Mouse (Mus musculus) stomach, postnatal 0 days (tissue): ENCODE results near the gene Myl10. TPM values are rescaled to one million over a fixed set of nuclear protein-coding genes. Genes with fewer than 3 reads are reported as not detected.
A peak's percentile ranks its signal among the peaks of the same experiment; 100 is the strongest.
"Not testable (repeated sequence)": the region's sequence is repeated elsewhere in the genome, so short reads cannot be mapped to it uniquely, and the experiment has no call there.

ENCODE experiments used
- ATAC-seq: fragments of 200-750 bp; cut with Nextera tagmentation; 2 replicates; pipeline ENCODE4 v1.8.0; 2017; ENCODE audit not compliant: low FRiP score, low TSS enrichment
- DNase-seq: peaks from one replicate; pipeline ENCODE4 v3.0.0-alpha.2; 2016; ENCODE audit warnings: low spot score
- H3K27ac ChIP-seq: fragments of 300-500 bp; sonication (generic); replicated peaks from 2 replicates; pipeline ENCODE4 v1.5.1; 2014; ENCODE audit warnings: mild to moderate bottlenecking, control low read depth
- H3K27me3 ChIP-seq: fragments of 300-500 bp; sonication (generic); 2 replicates; pipeline ENCODE4 v1.6.1; 2014; ENCODE audit warnings: low read length; ENCODE audit not compliant: control insufficient read depth, insufficient read depth
- H3K36me3 ChIP-seq: fragments of 300-500 bp; sonication (generic); 2 replicates; pipeline ENCODE4 v1.6.1; 2014; ENCODE audit warnings: low read length, mixed read lengths; ENCODE audit not compliant: control insufficient read depth, insufficient read depth
- H3K4me1 ChIP-seq: fragments of 300-500 bp; sonication (generic); replicated peaks from 2 replicates; pipeline ENCODE4 v1.6.1; 2014; ENCODE audit warnings: antibody characterized with exemption; ENCODE audit not compliant: control insufficient read depth, insufficient read depth
- H3K4me2 ChIP-seq: fragments of 300-500 bp; sonication (generic); replicated peaks from 2 replicates; pipeline ENCODE4 v1.6.1; 2014; ENCODE audit warnings: low read depth, mild to moderate bottlenecking, control low read depth, moderate library complexity
- H3K4me3 ChIP-seq: fragments of 300-500 bp; sonication (generic); 2 replicates; pipeline ENCODE4 v1.5.1; 2014; ENCODE audit warnings: low read depth, low read length, control low read depth
- H3K9ac ChIP-seq: fragments of 300-500 bp; sonication (generic); 2 replicates; pipeline ENCODE4 v1.6.1; 2014; ENCODE audit warnings: mild to moderate bottlenecking, low read length, control low read depth, mixed read lengths
- H3K9me3 ChIP-seq: fragments of 300-500 bp; sonication (generic); 2 replicates; pipeline ENCODE4 v1.6.1; 2016; ENCODE audit warnings: low read length; ENCODE audit not compliant: control insufficient read depth
- CTCF ChIP-seq: IDR thresholded peaks from 2 replicates; pipeline ENCODE4 v1.5.1; 2016; ENCODE audit warnings: antibody characterized with exemption, low read depth, mild to moderate bottlenecking, moderate library complexity
- EP300 ChIP-seq: optimal IDR thresholded peaks from 2 replicates; pipeline ENCODE3; 2016; ENCODE audit warnings: antibody characterized with exemption
- whole genome bisulfite sequencing: fragments of 180-500 bp; shearing (Covaris S2); extraction: QIAGEN DNeasy Blood & Tissue Kit; methylation state at CpG from one replicate; pipeline ENCODE4 v1.1.7; 2014; 5-methylcytosine and 5-hydroxymethylcytosine counted together
- polyA plus RNA-seq: library from polyadenylated mRNA; unstranded; fragments of >200 nt; fragmentation: Nextera tagmentation; extraction: Ambion mirVana; gene quantifications from 2 replicates; pipeline ENCODE4 v1.2.1, GENCODE M21; 2015

Gene Myl10
- not detected in 2 replicates for polyA plus RNA-seq

DNA sequence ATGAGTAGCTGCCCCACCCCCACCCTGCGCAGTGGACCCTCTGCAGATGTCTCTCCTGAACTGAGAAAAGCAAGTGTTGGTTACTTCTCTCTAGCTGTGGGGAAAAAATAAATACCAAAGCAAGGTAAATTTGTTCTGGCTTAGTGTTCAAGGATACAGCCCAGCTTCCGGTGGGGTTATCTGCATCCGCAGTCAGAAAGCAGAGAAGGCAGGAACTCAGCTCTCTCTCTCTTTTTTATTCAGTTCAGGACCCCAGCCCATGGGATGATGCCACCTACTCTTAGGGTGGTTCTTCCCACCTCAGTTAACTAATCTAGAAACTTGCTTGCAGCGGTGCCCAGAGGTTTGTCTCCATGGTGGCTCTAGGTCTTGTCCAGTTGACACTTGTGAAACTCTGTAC is at the start of gene Myl10:
Gene Myl10, plus strand, starts transcription at position 363 of the 400 bp plus-strand sequence.
- Histone ChIP-seq H3K36me3 (no peaks in the 10 kb centered on the region), H3K4me2 (no peak within 1 kb of the TSS), H3K4me3 (no peak within 1 kb of the TSS), H3K9me3 (no peaks in the 10 kb centered on the region), H3K27me3 (no peaks in the 10 kb centered on the region), H3K27ac (no peak within 1 kb of the TSS), H3K9ac (no peak within 1 kb of the TSS), H3K4me1 (no peaks in the 10 kb centered on the region)
- TF ChIP-seq EP300 (no peak), CTCF (no peak)
- WGBS, result 77% methylated on average over 4 of the region's 4 CpGs
- DNase-seq (no peak), ATAC-seq (no peak)

DNA sequence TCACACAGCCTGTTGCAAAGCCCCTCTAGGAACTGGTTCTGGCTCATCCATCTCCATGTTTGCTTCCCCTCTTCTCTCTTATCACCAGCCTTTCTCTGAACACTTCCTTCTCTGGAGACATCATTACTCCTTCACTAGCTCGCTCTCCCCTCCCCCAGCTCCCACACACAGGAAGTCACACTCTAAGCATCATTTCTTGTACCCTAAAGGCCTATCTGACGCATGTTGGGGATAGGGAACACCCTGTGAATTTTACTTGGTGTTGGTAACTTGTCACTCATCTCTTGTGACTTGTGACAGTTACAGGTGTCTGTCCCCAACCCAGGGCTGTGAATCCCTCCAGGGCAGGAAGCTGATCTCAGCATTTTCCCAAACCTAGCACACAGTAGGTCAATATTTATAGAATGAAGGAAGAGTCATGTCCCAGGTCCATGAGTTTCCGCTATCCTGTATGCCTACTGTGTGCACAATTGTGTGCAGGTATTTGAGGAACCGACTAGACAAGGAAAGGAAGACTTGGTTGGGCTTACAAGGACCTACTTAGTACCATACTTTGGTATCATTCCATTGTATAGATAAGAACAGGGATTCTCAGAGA is 46.1 kb upstream of the Myl10 start:
- 87% methylated on average over 4 of the region's 4 CpGs for WGBS
- Histone ChIP-seq H3K9ac (no peak overlapping the region), H3K4me1 (no peaks in the 10 kb centered on the region), H3K4me2 (no peak overlapping the region), H3K9me3 (no peaks in the 10 kb centered on the region), H3K36me3 (no peaks in the 10 kb centered on the region), H3K27me3 (no peaks in the 10 kb centered on the region), H3K4me3 (no peak overlapping the region), H3K27ac (no peak overlapping the region)
- no peak for DNase-seq
- no peak for ATAC-seq
- no peak for TF ChIP-seq EP300
- no peak for TF ChIP-seq CTCF

DNA sequence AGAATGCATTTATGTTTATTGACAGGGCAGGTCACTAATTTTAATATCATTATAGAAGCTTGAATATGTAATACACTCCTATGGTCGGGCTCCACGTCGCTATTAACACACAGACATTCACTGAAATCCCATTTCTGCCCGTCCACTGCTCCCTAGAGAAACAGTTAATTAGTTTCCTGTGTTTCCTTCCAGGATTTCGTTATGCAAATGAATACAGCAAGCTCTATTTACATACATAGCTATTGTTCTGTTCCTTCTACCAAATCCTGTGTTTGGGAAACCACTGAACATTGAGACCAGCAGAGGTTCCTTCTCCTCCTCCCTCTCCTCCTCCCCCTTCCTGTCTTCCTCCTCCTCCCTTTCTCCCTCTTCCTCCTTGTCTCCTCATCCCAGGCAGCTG is 43.9 kb upstream of the Myl10 start:
- WGBS, result 71% methylated on average over 5 of the region's 5 CpGs
- TF ChIP-seq CTCF (no peak), EP300 (no peak)
- Histone ChIP-seq H3K36me3 (no peaks in the 10 kb centered on the region), H3K4me3 (no peak overlapping the region), H3K9ac (no peak overlapping the region), H3K27me3 (no peaks in the 10 kb centered on the region), H3K9me3 (no peaks in the 10 kb centered on the region), H3K4me1 (no peaks in the 10 kb centered on the region), H3K4me2 (no peak overlapping the region), H3K27ac (no peak overlapping the region)
- ATAC-seq, result no peak
- DNase-seq, result no peak

DNA sequence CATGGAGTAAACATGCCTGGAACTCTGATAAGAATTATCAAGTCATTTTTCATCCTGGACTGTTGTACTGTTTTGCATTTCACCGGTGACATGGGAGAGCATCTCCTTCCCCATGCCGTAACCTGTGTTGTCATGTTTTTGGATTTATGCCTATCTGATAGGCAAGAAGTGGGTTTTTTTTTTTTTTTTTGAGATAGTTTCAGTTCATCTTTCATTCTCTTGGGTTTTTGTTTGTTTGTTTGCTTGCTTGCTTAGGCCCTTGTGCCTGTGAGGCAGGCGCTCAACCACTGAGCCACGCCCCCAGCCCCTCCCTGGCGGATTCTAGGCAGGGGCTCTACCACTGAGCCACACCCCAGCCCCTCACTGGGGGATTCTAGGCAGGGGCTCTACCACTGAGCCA is 43.3 kb upstream of the Myl10 start:
- H3K9ac ChIP-seq, result no peak overlapping the region
- H3K4me3 ChIP-seq, result no peak overlapping the region
- no peaks in the 10 kb centered on the region for H3K4me1 ChIP-seq
- WGBS, result 90% methylated on average over 5 of the region's 5 CpGs
- no peak for ATAC-seq
- no peak for DNase-seq
- TF ChIP-seq EP300, result no peak
- no peak for TF ChIP-seq CTCF
- H3K4me2 ChIP-seq, result no peak overlapping the region
- H3K36me3 ChIP-seq, result no peaks in the 10 kb centered on the region
- H3K9me3 ChIP-seq, result no peaks in the 10 kb centered on the region
- no peaks in the 10 kb centered on the region for H3K27me3 ChIP-seq
- H3K27ac ChIP-seq, result no peak overlapping the region

DNA sequence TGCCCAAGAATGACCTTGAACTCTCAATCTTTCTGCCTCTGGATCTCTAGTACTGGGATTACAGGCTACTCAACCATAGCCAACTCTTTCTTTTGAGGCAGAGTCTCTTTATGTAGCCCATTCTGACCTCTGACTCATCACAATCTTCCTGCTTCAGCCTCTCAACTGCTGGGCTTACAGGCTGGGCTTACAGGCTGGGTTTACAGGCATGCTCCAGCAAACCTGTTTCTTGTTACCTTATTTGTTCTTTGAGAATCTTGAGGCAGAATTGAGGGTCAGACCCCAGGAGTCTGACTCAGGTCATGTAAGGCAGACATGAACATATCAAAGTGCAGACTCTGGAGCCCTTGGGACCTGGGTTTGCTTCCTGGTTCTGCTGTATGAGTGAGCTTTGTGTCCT is 38.5 kb upstream of the Myl10 start:
- Histone ChIP-seq H3K27ac (no peak overlapping the region), H3K9me3 (no peaks in the 10 kb centered on the region), H3K9ac (no peak overlapping the region), H3K4me3 (no peak overlapping the region), H3K4me1 (no peaks in the 10 kb centered on the region), H3K4me2 (no peak overlapping the region), H3K36me3 (no peaks in the 10 kb centered on the region), H3K27me3 (no peaks in the 10 kb centered on the region)
- ATAC-seq (no peak), DNase-seq (no peak)
- TF ChIP-seq CTCF (no peak), EP300 (no peak)

DNA sequence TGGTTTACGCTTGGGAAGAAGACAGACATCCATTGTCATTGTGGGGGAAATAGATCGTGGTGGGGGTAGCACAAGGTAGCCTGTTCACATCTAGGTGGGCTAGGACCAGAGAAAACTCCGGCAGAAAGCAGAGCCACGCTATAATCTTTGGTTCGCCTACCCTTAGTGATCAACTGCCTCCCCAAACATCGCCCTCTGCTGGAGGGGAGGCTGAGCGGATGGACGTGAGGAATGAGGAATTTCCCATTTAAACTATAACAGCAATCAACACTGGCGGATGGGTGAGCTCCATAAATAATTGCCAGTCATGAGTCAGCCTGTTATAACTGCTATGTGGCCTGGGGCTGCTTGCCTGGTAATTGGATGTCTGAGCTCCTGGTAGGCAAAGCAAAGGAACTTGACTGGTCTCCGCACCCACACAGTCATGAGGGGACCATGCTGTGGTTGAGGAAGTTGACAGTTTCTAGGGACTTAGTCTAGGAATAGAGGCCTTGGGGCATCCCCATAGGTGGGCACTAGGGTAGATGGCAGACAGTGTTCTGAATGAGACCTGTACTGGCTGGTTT is 36.0 kb upstream of the Myl10 start:
- H3K27me3 ChIP-seq, result no peaks in the 10 kb centered on the region
- no peak for DNase-seq
- no peaks in the 10 kb centered on the region for H3K4me1 ChIP-seq
- ATAC-seq, result no peak
- no peak overlapping the region for H3K4me3 ChIP-seq
- H3K4me2 ChIP-seq, result no peak overlapping the region
- H3K36me3 ChIP-seq, result no peaks in the 10 kb centered on the region
- no peak overlapping the region for H3K27ac ChIP-seq
- 73% methylated on average over 10 of the region's 10 CpGs for WGBS
- H3K9me3 ChIP-seq, result no peaks in the 10 kb centered on the region
- H3K9ac ChIP-seq, result no peak overlapping the region
- TF ChIP-seq EP300 (no peak), CTCF (peak; percentile 61)

DNA sequence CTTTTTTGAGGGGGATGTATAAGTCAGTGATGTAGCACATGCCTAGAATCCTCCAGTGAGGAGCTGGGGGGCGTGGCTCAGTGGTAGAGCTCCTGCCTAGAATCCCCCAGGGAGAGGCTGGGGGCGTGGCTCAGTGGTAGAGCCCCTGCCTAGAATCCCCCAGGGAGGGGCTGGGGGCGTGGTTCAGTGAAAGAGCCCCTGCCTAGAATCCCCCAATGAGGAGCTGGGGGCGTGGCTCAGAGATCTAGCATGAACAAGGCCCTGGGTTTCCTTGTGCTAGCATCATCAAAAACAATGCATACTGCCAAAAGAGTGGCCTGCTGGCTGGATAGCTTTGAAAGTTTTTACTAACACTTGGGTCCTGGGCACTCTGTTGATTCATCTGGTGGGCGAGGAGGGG is 32.2 kb upstream of the Myl10 start:
- not testable (repeated sequence) for H3K4me1 ChIP-seq, ATAC-seq, H3K9ac ChIP-seq, DNase-seq, H3K4me3 ChIP-seq, H3K9me3 ChIP-seq, H3K36me3 ChIP-seq, H3K27ac ChIP-seq, H3K27me3 ChIP-seq, H3K4me2 ChIP-seq
- WGBS, result 78% methylated on average over 5 of the region's 5 CpGs
